Mouse (Mus musculus) induced T-regulatory cell, adult 2 months (primary cell): ENCODE data around the gene Ankrd23.

Experiments
- DNase-seq: peaks from one replicate; pipeline ENCODE4 v3.0.0-alpha.2; 2012; ENCODE audit warnings: low read depth

The Ankrd23 gene

DNA sequence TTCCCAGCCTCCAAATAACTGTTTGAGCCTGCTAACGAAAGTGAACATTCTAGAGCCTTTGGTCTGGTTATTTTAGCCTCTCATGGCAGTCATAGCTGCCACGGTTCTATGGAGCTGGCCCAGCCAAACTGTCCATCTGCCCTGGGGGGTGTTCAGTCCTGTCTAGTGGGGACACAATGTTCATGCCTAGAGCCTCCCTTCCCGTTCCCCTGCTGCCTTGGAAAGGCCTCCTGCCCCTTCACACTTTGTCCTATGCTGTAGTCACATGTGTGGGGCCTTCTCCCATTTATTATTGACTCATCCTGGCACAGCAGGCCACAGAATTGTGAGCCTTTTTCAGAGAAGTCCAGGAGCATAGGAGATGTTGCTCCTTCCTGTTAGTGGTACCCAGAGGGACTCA is 18.4 kb downstream of the Ankrd23 start:
- DNase-seq, result no peak

DNA sequence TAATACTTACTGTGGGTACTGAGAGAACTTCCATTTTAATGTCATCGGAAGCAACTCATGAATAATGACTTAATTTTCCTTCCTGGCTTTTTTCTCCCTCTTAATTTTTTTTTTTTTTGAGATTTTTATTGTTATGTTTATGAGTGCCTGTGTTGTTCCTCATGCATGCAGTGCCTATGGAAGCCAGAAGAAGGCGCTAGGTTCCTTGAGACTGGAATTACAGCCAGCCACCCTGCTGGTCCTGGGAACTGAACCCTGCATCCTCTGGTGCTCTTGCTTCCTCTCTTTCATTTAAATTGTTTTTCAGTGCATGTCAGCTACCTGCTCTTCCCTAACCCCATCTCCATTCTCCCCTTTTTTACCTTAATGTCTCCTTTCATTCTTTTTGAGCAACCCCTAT is 23.0 kb downstream of the Ankrd23 start:
- peak; percentile 38 for DNase-seq

DNA sequence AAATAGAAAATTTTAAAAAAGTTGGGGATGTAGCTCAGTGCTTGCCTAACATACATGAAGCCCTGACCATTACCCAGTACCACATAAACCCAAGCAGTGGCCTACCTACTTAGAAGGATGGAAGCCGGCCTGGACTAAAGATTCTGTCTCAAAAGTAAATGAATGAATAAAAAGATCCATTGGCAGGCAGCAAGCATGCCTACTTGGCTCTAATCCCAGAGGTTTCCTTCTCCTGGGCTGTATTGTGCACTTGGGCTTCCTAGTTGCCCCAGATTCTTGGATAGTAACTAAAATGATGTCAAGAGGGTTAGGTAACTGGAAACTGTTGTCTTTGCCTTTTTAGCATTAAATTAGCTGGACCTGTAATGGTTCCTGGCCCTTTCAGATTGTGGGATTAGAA is 23.4 kb downstream of the Ankrd23 start:
- no peak for DNase-seq

DNA sequence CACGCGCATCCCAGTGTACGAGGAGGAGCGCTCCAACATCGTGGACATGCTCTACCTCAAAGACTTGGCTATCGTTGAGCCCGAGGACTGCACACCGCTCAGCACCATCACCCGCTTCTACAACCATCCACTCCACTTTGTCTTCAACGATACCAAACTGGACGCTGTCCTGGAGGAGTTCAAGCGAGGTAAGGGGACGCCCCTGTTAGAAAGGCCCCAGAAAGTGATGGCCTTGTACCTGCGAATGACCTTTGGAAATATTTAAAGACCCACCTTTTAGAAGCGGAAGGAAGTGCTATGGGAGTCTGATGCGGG is 23.8 kb downstream of the Ankrd23 start:
- no peak for DNase-seq

DNA sequence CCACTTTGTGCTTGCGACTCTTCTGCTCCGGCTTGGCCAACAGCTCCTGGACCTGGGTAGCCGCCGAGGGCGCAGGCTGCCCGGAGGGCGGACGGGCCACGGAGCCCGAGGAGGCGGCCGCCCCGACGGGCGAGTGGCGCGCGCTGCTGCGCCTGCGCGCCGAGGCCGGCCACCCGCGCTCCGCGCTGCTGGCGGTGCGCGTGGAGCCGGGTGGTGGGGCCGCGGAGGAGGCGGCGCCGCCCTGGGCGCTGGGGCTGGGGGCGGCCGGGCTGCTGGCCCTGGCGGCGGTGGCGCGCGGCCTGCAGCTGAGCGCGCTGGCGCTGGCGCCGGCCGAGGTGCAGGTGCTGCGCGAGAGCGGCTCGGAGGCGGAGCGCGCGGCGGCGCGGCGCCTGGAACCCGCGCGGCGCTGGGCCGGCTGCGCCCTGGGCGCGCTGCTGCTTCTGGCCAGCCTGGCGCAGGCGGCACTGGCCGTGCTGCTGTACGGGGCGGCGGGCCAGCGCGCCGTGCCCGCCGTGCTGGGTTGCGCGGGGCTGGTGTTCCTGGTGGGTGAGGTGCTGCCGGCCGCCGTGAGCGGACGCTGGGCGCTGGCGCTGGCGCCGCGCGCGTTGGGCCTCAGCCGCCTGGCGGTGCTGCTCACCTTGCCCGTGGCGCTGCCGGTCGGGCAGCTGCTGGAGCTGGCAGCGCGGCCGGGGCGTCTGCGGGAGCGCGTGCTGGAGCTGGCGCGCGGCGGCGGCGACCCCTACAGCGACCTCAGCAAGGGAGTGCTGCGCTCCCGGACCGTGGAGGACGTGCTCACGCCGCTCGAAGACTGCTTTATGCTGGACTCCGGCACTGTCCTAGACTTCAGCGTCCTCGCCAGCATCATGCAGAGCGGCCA is 24.4 kb downstream of the Ankrd23 start:
- peak; percentile 63 for DNase-seq

DNA sequence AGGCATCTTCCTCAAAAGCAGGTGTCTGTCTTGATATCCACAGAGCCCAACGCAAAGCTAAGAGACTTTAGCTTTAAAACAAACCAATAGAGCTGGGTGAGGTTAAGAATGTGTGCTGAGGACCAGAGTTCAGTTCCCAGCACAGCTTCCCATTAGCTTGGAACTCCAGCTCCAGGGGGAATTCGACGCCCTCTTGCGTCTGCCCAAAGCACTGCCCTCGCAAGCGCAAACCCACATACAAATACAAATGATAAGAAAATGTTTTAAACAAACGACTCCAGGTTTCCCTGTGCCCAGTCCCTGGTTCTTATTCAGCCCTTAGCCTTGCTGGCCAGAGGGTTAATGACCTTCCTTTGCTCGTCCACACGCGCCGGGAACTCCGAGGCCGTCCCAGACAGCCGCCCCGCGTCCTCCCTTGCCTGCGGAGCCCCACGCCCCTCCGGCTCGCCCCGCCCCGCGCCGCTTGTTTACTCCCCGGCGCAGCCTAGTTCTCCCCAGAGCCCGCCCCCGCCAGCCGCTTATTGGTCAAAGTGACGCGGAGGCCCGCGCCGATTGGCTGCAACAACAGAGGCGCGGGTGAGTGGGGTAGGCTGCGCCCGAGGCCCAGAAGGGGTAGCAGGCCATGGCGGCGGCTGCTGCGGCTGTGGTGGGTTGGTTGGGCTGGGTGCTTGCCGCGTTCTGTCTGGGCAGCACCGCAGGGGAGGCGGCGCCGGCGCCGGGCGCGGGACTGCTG is 25.2 kb downstream of the Ankrd23 start, which contains the start of gene Cnnm3:
Gene Cnnm3 (plus strand): TSS at position 579 of the 733 bp plus-strand sequence.
- peak; percentile 99 for DNase-seq

DNA sequence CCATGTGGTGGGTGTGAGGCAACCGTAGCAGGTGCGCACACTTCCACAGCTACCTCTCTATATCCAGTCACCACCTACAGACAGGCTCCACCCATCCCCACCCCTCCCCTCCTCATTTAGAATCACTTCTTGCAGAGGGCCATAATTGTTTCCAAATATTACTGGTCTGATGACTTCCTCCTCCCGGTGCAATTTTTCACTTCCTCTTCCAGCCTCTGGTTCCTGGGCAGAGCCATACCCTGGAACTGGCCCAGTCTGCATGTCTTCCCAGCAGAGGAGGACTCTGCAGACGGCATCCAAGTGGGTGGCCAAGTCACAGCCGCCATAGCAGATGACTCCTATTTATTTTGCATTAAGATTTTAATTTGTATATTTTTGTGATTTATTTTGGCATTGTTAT is 28.4 kb downstream of the Ankrd23 start:
- no peak for DNase-seq

DNA sequence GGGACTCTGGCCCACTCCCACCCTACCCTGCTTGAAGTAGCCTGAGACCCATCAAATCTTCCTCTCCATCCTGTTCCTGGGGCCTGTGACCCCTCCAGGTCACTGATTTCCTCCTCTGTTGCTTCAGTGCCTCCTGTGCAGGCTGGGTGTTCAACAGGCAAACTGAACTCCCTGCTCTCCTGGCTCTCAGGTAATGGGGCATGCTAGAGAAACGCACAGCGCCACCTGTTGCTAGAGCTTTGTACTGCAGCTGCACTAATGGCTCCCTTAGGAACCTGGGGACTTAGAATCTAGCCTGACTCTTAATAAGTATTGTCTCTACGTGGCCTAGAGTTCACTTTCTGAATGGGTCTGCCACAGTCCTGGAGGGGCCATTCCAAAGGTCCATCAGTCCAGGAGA is 35.4 kb downstream of the Ankrd23 start:
- DNase-seq, result peak; percentile 86

DNA sequence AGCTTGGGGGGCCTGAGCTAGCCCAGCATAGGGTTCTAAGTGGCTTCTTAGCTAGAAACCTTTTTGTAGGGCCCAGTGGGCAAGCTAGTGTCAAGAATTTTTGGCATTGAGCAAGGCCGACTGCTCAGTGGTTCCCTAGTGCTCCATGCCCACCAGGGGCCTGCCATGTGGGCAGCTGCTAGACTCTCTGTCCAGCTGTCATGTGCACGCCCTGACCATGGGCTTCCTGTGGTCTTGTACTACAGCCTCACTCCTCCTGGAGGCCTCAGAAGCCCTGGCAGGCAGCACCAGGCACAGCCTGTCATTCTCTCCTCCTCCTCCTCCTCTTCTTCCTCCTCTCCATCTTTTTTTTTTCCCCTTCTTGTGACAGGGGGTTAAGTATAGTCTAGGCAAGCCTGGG is 39.4 kb downstream of the Ankrd23 start:
- DNase-seq, result no peak

DNA sequence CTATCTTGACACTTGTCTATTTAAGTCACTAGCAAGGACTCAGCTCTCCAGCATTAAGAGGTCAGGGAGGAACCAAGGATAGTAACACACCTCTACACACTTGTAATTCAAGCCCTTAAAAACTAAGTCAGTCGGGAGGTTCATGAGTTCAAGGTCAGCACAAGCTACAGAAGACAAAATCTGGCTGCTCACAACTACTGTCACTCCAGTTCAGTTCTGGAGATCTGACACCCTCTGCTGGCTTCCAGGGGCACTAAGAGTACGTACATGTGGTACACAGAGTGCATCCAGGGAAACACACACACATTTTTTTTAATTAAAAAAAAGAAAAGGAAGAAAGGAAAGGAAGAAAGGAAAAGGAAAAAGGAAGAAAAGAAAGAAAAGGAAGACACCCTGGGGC is 40.0 kb downstream of the Ankrd23 start:
- DNase-seq, result no peak

DNA sequence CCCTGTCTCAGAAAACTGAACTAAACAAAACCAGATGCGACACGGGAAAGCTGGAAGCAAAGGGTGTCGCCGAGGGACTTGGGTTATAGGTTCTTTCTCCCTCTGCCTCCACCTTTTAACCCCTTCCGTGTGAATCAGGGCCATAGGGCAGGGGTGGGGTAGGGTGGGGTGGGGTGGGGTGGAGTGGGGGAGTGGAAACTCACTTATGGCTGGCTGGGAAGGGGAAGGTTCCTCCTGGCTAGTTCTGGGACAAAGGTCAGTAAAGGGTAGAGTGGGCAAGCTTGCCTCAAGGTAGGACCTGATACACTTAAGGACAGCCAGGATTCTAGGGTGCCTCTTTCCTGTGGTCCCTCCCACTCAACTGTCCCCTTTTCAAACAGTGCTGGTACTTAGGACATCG is 43.4 kb downstream of the Ankrd23 start:
- DNase-seq, result no peak

DNA sequence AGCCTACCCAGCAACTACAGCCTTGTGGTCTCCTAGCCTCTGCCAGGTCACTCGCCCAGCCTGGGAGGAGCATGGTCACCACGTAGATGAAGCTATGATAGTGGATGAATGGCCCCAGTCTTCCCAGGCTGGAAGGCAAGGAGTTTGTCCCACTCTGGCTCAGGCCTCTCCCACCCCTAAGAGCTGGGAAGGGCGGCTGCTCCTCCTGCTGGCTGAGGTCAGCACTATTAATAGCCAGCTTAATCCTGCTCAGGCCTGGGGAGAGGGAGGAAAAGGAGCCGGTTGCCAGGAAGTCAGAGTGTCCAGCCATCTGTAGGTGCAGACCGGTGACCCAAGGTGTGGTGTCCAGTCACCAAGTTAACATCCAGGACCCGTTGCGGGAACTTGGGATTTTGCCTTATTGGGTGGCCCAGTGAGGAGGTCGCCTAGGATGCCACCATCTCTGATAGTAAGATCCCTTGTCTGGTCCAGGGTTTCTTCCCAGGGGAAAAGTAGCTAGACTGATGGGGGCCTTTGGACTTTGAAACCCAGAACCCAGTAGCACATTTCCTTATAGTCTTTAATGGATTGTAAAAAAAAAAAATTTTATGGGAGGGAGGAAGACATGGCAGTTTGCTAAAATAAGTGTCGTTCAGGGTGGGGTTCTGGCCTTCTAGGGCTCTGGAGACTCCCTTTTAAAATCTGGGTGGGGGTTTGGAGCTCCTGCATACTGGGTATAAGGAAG is 44.1 kb downstream of the Ankrd23 start:
- DNase-seq, result no peak

DNA sequence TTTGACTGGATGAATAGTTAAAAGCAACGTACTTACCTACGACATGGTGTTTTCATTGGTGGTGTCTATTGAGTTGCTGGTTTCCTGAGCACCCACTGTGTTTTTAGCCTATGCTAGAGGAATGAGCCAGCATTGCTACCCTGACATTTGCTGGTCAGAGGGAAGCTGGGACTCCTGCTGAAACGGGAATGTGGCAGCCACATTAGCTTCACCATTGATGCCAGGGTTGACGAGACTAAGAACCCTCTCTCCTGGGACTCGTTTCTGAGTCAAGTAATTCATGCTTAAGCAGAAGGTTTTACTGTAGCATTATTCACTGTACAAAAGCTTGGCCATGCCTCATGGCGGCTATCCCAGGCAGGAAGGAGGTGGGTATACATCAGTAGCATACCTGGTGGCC is 47.0 kb downstream of the Ankrd23 start:
- DNase-seq, result no peak

DNA sequence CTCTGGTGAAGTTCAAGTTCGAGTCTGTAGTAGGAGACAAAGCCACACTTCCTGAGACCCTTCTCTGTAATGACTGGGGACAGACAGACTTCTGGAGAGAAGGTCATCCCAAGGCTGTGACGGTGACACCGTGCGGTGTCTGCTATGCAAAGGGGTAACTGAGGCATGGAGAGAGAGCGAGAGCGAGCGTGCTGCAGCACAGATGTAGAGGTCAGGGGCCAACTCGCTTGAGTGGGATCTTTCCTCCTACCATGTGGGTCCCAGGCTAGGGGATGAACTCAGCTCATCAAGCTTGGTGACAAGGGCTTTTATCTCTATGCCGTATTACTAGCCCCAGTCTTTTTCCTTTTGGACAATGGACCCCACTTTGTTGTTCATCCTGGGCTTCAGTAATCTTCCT is 49.6 kb downstream of the Ankrd23 start:
- no peak for DNase-seq

DNA sequence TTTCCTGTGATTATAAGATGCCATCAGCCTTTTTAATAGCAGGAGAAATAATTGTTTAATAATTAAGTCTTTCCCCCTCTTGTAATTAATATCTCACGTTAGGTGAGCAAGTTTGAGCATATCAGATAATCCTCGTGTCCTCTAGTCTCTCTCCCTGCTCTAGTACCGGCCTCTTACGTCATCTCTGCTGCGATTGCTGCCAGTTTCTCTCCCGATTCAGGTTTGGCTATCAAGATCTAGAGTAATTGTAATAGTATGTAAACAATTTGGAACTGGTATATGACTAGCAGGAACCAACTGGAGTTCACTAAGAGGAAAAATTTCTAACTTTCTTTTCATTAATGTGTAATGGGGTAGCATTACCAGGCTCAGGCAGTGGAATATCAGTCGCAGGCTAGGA is 51.6 kb downstream of the Ankrd23 start:
- DNase-seq, result no peak

DNA sequence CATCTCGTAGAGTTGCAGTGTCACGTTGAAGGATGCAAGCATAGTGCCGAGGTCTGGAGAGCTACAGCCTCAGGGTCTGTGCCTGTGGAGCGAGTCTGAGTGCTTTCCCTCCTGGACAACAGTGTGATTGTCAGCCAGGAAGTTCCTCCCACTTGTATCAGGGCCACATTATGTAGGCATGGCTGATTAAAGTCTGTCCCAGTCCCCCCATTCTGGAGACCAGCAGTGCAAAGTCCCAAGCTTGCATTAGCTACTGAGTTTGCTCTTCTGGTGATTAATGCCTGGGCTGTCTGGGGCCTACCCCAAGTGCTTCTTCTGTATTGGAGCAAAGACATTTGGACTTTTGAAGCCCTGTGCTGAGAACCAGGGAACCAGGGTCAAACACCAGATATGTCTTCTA is 52.9 kb downstream of the Ankrd23 start:
- DNase-seq, result no peak
